9 mouse cellular contexts compared by ENCODE assay signal in the genomic region with DNA sequence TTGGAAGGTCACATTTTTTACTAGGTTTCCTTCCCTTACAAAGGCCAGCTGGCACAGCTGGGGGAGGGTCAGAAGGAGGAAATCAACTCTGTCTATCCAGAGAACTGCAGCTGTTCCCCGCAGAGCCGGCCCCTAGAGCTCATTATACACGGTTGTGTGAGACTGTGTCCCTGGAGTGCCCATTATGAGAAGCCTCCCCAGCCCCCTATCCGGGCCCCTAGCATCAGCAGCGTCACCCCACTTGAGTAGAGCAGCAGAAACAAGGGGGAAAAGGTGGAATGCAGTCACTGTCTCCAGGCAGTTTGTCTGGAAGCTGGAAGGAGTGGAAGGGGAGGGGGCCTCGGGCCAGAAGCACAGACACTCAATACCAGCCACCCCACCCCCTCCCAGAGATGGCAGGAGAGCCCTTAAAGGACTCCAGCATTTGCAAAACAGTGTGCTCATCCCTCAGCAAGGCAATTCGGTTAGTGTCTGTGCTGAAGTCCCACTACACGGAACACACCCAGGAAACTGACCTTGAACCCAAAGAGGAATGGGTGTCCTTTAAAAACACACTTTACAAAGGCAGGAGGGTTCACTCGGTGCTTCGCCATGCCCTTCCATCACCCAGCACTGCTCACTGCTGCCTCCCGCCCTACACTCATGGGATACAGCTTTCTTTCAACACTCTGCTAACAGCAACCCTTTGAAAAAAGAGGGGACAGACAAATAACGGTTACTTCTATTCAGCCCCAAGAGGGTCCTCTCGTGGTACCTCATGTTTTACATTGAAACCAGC. TPM values are rescaled to one million over a fixed set of nuclear protein-coding genes. Genes with fewer than 3 reads are reported as not detected.
DNase-seq lines count a peak whose midpoint lies in the region; ATAC-seq and TF ChIP-seq lines count a peak whose summit lies in the region.
"Had no signal": no experiment of that assay in that cellular context is flagged by ENCODE, and none has a peak within 500 bp of the region (broad histone marks: within the 10 kb centered on the region; RNA-seq: fewer than 3 reads in every experiment).

No protein-coding gene starts in this region.

- intact Hi-C loops in heart, adult 2 months (cut with DNase I) = no loop called here

- no peaks in the 10 kb centered on the region for H3K79me2 ChIP-seq in heart, adult 2 months (replicated peaks; ENCODE audit: control insufficient read depth, insufficient read depth, low read length)

- DNase-seq in heart, adult 8-10 months (ENCODE audit: low spot score) = peak; percentile 2
- DNase-seq in heart, adult 2 months = no peak
- peak; percentile 35 for DNase-seq in embryo, embryonic 11.5 days (ENCODE audit: low read depth, low spot score)
- DNase-seq in heart, postnatal 4 days = peak; percentile 13
- peak; percentile 41 for DNase-seq in lung, postnatal 10 days
- no peak for DNase-seq in spleen, adult 12 weeks (ENCODE audit: low spot score)

- TF ChIP-seq CTCF in heart, adult 2 months (IDR thresholded peaks at IDR 0.05) = no peak

- H3K27me3 ChIP-seq in heart, adult 2 months (ENCODE audit: control insufficient read depth, insufficient read depth, low read length) = 0 out of 2 replicates have a peak, but pooled peaks cover 1% of the 10 kb centered on the region

- no peaks in the 10 kb centered on the region; the same call in 1 of the 2 replicates for H3K4me1 ChIP-seq in heart, adult 2 months (ENCODE audit: control insufficient read depth, insufficient read depth, low read length)

- TF ChIP-seq EP300 in heart, adult 2 months (IDR thresholded peaks at IDR 0.05; ENCODE audit: insufficient read depth, low read depth, low read length) = no peak

- no peak overlapping the region for H3K27ac ChIP-seq in heart, adult 2 months

- ATAC-seq in inflammation-experienced regulatory T-cells, adult 6 months = no peak
- ATAC-seq in frontal cortex, adult (ENCODE audit: low TSS enrichment) = no peak

- H3K9ac ChIP-seq in heart, adult 2 months (ENCODE audit: low read depth, low read length) = no peak overlapping the region

- WGBS in heart, adult 2 months = 25% methylated on average over 13 of the region's 13 CpGs

- H3K36me3 ChIP-seq in heart, adult 2 months (ENCODE audit: control insufficient read depth, insufficient read depth, low read length) = no peaks in the 10 kb centered on the region
- H3K36me3 ChIP-seq: G1E had no signal

- no peak overlapping the region for H3K4me3 ChIP-seq in heart, adult 2 months

- TF ChIP-seq POLR2A in heart, adult 2 months (IDR thresholded peaks at IDR 0.05; ENCODE audit: insufficient read depth, low read depth, low read length) = no peak

RNA-seq across cellular contexts. Expression of a gene that starts 1.9 kb away (rescaled TPM):
- 1 to 10 TPM in 3 of 4 experiments, under 1 TPM in 1; 0.62 to 1.5 (median 1.2) TPM for total RNA-seq in heart, adult 8-10 months (2022)
- 1 to 10 TPM in 1 of 2 experiments, under 1 TPM in 1; 0.91 to 1.0 TPM for total RNA-seq in heart, adult 2 months (2021)
- polyA plus RNA-seq in heart, adult 2 months (2012; rRNA removed) = 0.25 and 0.50 TPM in 2 replicates
- 1 to 10 TPM; 5.4 to 5.6 TPM for total RNA-seq in heart, postnatal 4 days (2021)
- polyA plus RNA-seq in inflammation-experienced regulatory T-cells, adult 6 months (2017; shearing (Covaris generic)) = not detected
- polyA plus RNA-seq: G1E had no signal

RNA-seq across cellular contexts. Expression of a gene that starts 42.5 kb away (rescaled TPM):
- total RNA-seq in heart, adult 8-10 months (2022) = under 1 TPM; 0.19 to 0.50 (median 0.36) TPM
- under 1 TPM; 0.23 to 0.30 TPM for total RNA-seq in heart, adult 2 months (2021)
- 0.27 and 0.53 TPM in 2 replicates for polyA plus RNA-seq in heart, adult 2 months (2012; rRNA removed)
- total RNA-seq in heart, postnatal 4 days (2021) = 1 to 10 TPM; 1.2 to 1.6 TPM
- polyA plus RNA-seq in inflammation-experienced regulatory T-cells, adult 6 months (2017; shearing (Covaris generic)) = not detected

Comparison
In these comparisons a context has a peak if more than half of its experiments do, and no peak if none do; other contexts are left out.
1. DNase-seq: peak in heart, adult 8-10 months (single experiment), embryo, embryonic 11.5 days (single experiment), heart, postnatal 4 days (single experiment) and lung, postnatal 10 days (single experiment); none in heart, adult 2 months (0 of 2) and spleen, adult 12 weeks (single experiment).